Mouse (Mus musculus): ENCODE data around the gene Grpel1.

- no peak for TF ChIP-seq FOSL1 (IDR thresholded peaks at IDR 0.05; ENCODE audit: insufficient read depth, low read length, poor library complexity, severe bottlenecking)
- no peak for TF ChIP-seq CTCF (IDR thresholded peaks at IDR 0.05; ENCODE audit: control insufficient read depth, insufficient read depth, insufficient read length)
- no peak for TF ChIP-seq USF1 (IDR thresholded peaks at IDR 0.05; ENCODE audit: low read depth)
- no peak for TF ChIP-seq MAX (IDR thresholded peaks at IDR 0.05)
- no peak for TF ChIP-seq CEBPB (IDR thresholded peaks at IDR 0.05; ENCODE audit: low read depth)
- TF ChIP-seq MYOD1 (IDR thresholded peaks at IDR 0.05; ENCODE audit: control insufficient read depth, insufficient read length, low read depth) = no peak
Measured at GRCm38 (mm10) chr5:36478540-36479420, 14.0 kb downstream of the Grpel1 start.

All from C2C12 (cell line).